In the genomic region with DNA sequence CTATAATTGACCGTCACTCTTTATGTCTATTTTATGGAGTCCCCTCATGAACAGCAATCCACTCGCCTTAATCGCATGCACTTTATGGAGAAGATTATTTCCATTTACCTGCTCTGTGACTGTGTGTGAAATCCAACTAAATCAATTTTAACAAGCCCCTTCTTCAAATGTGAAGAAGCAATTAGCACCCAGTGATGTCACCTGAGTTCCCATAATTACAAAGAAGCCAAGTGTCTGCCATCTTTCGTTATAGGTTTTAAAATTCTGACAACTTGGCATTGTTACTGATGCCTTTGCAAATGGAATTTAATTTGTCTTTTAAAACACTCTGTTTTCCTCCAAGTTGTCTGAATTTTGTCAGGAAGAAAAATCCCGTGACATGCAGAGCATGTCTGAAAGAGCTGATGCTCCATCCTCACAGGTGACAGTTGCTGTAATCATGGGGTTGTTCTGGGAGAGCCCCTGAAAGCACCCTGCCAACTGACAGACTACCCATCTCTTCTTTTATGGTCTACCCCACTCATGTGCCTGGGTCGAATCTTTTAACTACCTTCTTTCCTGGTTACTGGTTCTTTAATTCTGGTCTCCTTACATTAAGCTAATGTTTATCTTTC, we compare ENCODE assay signal across 30 mouse cellular contexts.
"Had no signal": no experiment of that assay in that cellular context is flagged by ENCODE, and none has a peak within 500 bp of the region (broad histone marks: within the 10 kb centered on the region; RNA-seq: fewer than 3 reads in every experiment).

No protein-coding gene starts in this region.

- H3K27ac ChIP-seq: gastrocnemius, adult 2 months; heart, adult 2 months; heart, embryonic 13.5 days; heart, embryonic 15.5 days; hindbrain, embryonic 13.5 days; hindbrain, embryonic 15.5 days; hindbrain, postnatal 0 days; kidney, embryonic 15.5 days; kidney, postnatal 0 days; limb, embryonic 10.5 days; limb, embryonic 12.5 days; liver, embryonic 13.5 days; liver, embryonic 15.5 days had no signal

- H3K36me3 ChIP-seq: heart, embryonic 13.5 days; heart, embryonic 15.5 days; hindbrain, embryonic 13.5 days; hindbrain, embryonic 15.5 days; kidney, embryonic 15.5 days; limb, embryonic 10.5 days; limb, embryonic 12.5 days; liver, embryonic 13.5 days; liver, embryonic 15.5 days had no signal

- H3K4me3 ChIP-seq: gastrocnemius, adult 2 months; heart, adult 2 months; heart, embryonic 13.5 days; heart, embryonic 15.5 days; hindbrain, embryonic 13.5 days; hindbrain, embryonic 15.5 days; kidney, embryonic 15.5 days; limb, embryonic 10.5 days; limb, embryonic 12.5 days; liver, embryonic 13.5 days; liver, embryonic 15.5 days had no signal

- H3K9ac ChIP-seq: heart, embryonic 13.5 days; heart, embryonic 15.5 days; hindbrain, embryonic 13.5 days; hindbrain, embryonic 15.5 days; kidney, embryonic 15.5 days; limb, embryonic 12.5 days; liver, embryonic 13.5 days; liver, embryonic 15.5 days; liver, postnatal 0 days had no signal

- DNase-seq: gastrocnemius, adult 2 months; gastrocnemius, postnatal 10 days; gastrocnemius, postnatal 25 days; heart, adult 11 months; heart, adult 2 months; heart, postnatal 14 days; heart, postnatal 36 days; kidney, adult 11 months; kidney, adult 2 months; kidney, adult 9 months; kidney, postnatal 14 days; kidney, postnatal 36 days; layer of hippocampus, adult 9-11 months; layer of hippocampus, postnatal 36 days; liver; liver, embryonic 13.5 days; liver, postnatal 0 days had no signal

- H3K27me3 ChIP-seq: heart, embryonic 13.5 days; heart, embryonic 15.5 days; hindbrain, embryonic 13.5 days; hindbrain, embryonic 15.5 days; kidney, embryonic 15.5 days; limb, embryonic 12.5 days; liver, embryonic 13.5 days; liver, embryonic 15.5 days had no signal

- H3K4me2 ChIP-seq: heart, embryonic 11.5 days; heart, embryonic 13.5 days; heart, embryonic 15.5 days; hindbrain, embryonic 13.5 days; hindbrain, embryonic 15.5 days; kidney, embryonic 15.5 days; limb, embryonic 12.5 days; liver, embryonic 11.5 days; liver, embryonic 13.5 days; liver, embryonic 15.5 days had no signal

- ATAC-seq: hindbrain, postnatal 0 days; intestine, embryonic 16.5 days; liver, postnatal 0 days had no signal

- H3K9me3 ChIP-seq: heart, embryonic 13.5 days; heart, embryonic 15.5 days; hindbrain, embryonic 13.5 days; hindbrain, embryonic 15.5 days; kidney, embryonic 15.5 days; limb, embryonic 10.5 days; limb, embryonic 12.5 days; liver, embryonic 13.5 days; liver, embryonic 15.5 days had no signal

- H3K4me1 ChIP-seq: heart, embryonic 13.5 days; heart, embryonic 15.5 days; hindbrain, embryonic 13.5 days; hindbrain, embryonic 15.5 days; kidney, embryonic 15.5 days; limb, embryonic 10.5 days; limb, embryonic 12.5 days; liver, embryonic 13.5 days; liver, embryonic 15.5 days had no signal
